Comparison of ENCODE assay signal across 16 mouse cellular contexts in genomic region chr2:22977387-22977973, GRCm38 (mm10).
DNase-seq lines count a peak whose midpoint lies in the region; ATAC-seq lines count a peak whose summit lies in the region.
"Had no signal": no experiment of that assay in that cellular context is flagged by ENCODE, and none has a peak within 500 bp of the region (broad histone marks: within the 10 kb centered on the region; RNA-seq: fewer than 3 reads in every experiment).

No protein-coding gene starts in this region.

- no peaks in the 10 kb centered on the region for H3K9me3 ChIP-seq in hindbrain, embryonic 15.5 days
- H3K9me3 ChIP-seq in hindbrain, embryonic 12.5 days (replicated peaks), result no peaks in the 10 kb centered on the region
- H3K9me3 ChIP-seq: heart, embryonic 15.5 days; neural tube, embryonic 12.5 days had no signal

- H3K36me3 ChIP-seq in hindbrain, embryonic 15.5 days, result no peaks in the 10 kb centered on the region
- no peaks in the 10 kb centered on the region for H3K36me3 ChIP-seq in hindbrain, embryonic 12.5 days
- H3K36me3 ChIP-seq: heart, embryonic 15.5 days; neural tube, embryonic 12.5 days had no signal

- peak; percentile 67 for ATAC-seq in hindbrain, embryonic 15.5 days (ENCODE audit: low FRiP score, low read depth)
- ATAC-seq in hindbrain, embryonic 12.5 days (ENCODE audit: low FRiP score), result no peak
- ATAC-seq: inflammation-experienced regulatory T-cells, adult 6 months had no signal

- H3K27ac ChIP-seq in hindbrain, embryonic 15.5 days (replicated peaks), result no peak overlapping the region
- H3K27ac ChIP-seq in hindbrain, embryonic 12.5 days, result no peak overlapping the region
- H3K27ac ChIP-seq: heart, embryonic 15.5 days; kidney, postnatal 0 days; neural tube, embryonic 12.5 days; stomach, postnatal 0 days had no signal

- H3K4me3 ChIP-seq in hindbrain, embryonic 15.5 days, result no peak overlapping the region
- no peak overlapping the region for H3K4me3 ChIP-seq in hindbrain, embryonic 12.5 days
- H3K4me3 ChIP-seq: heart, embryonic 15.5 days; neural tube, embryonic 12.5 days had no signal

- H3K27me3 ChIP-seq in hindbrain, embryonic 15.5 days, result no peaks in the 10 kb centered on the region
- H3K27me3 ChIP-seq in hindbrain, embryonic 12.5 days, result no peaks in the 10 kb centered on the region
- H3K27me3 ChIP-seq: heart, embryonic 15.5 days; neural tube, embryonic 12.5 days had no signal

- no peaks in the 10 kb centered on the region for H3K4me1 ChIP-seq in hindbrain, embryonic 15.5 days (replicated peaks)
- H3K4me1 ChIP-seq in hindbrain, embryonic 12.5 days, result no peaks in the 10 kb centered on the region
- H3K4me1 ChIP-seq: heart, embryonic 15.5 days; neural tube, embryonic 12.5 days had no signal

- 60% methylated on average over 3 of the region's 3 CpGs for WGBS in hindbrain, embryonic 15.5 days
- 77% methylated on average over 3 of the region's 3 CpGs for WGBS in hindbrain, embryonic 12.5 days

- no peak overlapping the region for H3K4me2 ChIP-seq in hindbrain, embryonic 15.5 days
- no peak overlapping the region for H3K4me2 ChIP-seq in hindbrain, embryonic 12.5 days (replicated peaks)
- H3K4me2 ChIP-seq: heart, embryonic 15.5 days; liver, embryonic 11.5 days; neural tube, embryonic 12.5 days had no signal

- DNase-seq in cerebellum, adult 11 months, result peak; percentile 35
- peak; percentile 25 to 58 for DNase-seq in cerebellum, postnatal 36 days
- DNase-seq in retina, postnatal 1 day, result peak; percentile 46
- DNase-seq in gastrocnemius, postnatal 4 days (ENCODE audit: low spot score in 2 of 2), result no peak
- no peak for DNase-seq in gastrocnemius, postnatal 10 days
- DNase-seq: adrenal gland, postnatal 14 days; gastrocnemius, postnatal 25 days; thymus, postnatal 4 days had no signal

- H3K9ac ChIP-seq in hindbrain, embryonic 15.5 days, result no peak overlapping the region
- H3K9ac ChIP-seq in hindbrain, embryonic 12.5 days, result no peak overlapping the region
- H3K9ac ChIP-seq: heart, embryonic 15.5 days; neural tube, embryonic 12.5 days had no signal

Comparison
In these comparisons a context has a peak if more than half of its experiments do, and no peak if none do; other contexts are left out.
1. DNase-seq: peak in cerebellum, adult 11 months (single experiment), cerebellum, postnatal 36 days (2 of 2) and retina, postnatal 1 day (single experiment); none in gastrocnemius, postnatal 4 days (0 of 2) and gastrocnemius, postnatal 10 days (single experiment).